Mouse (Mus musculus) R1 (cell line): ENCODE results near the gene Olfr15.

Experiments
- DNase-seq: peaks from one replicate; pipeline ENCODE4 v3.0.0-alpha.2; 2018; ENCODE audit warnings: low read depth, low spot score

The Olfr15 gene

GRCm38 (mm10) chr16:3872216-3873047, 41.8 kb downstream of the Olfr15 start, which contains the start of gene Naa60:
Gene Naa60, plus strand, starts transcription at chr16:3872375.
- DNase-seq = peak; percentile 99

- no peak for DNase-seq
These were observed 45.7 kb downstream of the Olfr15 start for GRCm38 (mm10) chr16:3876346-3876745.

GRCm38 (mm10) chr16:3884201-3885064, 53.8 kb downstream of the Olfr15 start, which contains the start of the genes Zfp597 and Gm20695:
Gene Zfp597, minus strand, starts transcription at chr16:3884561.
Gene Gm20695, plus strand, starts transcription at chr16:3884648.
- DNase-seq = peak; percentile 93

GRCm38 (mm10) chr16:3885065-3885670, 54.5 kb downstream of the Olfr15 start:
- DNase-seq = no peak

DNA sequence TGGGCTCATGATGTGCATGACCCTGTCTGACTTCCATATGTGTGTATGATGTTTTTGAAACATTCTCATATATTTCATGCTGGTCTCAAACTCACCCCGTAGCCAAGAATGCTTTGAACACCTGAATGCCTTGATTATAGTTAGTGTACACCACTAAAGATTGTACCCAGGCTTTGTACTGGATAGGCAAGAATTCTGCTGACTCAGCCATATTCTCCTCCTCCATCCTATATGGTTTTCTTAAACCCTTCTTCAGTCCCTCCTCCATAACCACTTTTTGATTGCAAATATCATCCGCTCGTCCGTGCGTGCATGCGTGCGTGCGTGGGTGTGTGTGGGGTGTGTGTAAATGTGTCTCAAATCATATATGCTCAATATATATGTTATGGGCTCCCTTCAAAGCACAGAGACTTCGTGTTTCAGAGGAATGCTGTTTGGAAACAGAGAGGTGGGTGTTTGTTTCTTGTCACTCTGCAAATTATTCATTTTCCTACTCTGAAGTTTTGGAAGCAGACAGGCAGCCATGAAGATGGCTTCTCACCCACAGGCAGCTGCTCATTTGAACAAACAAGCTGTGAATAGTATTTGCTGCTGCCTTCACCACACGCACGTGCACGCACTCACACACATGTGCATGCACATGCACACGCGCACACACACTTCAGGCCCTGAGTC, 61.1 kb downstream of the Olfr15 start:
- DNase-seq = no peak

DNA sequence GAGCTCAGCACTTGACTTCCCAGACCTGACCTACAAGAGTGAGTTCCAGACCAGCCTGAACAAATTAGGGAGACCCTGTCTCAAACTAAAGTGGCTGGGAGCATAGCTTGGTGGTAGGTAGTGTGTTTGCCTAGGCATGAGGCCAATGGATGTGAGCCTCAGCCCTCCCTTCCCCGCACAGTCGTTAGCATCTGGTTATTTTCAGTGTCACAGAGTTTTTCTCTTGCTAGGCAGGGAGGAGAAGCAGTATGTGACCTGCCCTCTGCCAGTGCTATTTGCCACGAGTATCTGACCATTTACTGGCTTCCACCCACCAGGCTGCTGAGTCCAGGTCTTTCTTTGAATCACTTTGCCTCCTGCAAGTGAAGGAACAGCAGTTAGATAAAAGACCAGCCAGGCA, 63.1 kb downstream of the Olfr15 start:
- no peak for DNase-seq
